Mouse (Mus musculus): ENCODE data around the gene Abhd16b. TPM values are rescaled to one million over a fixed set of nuclear protein-coding genes. Genes with fewer than 3 reads are reported as not detected.

Gene Abhd16b
- total RNA-seq, 1 experiment = 0.36 TPM

DNA sequence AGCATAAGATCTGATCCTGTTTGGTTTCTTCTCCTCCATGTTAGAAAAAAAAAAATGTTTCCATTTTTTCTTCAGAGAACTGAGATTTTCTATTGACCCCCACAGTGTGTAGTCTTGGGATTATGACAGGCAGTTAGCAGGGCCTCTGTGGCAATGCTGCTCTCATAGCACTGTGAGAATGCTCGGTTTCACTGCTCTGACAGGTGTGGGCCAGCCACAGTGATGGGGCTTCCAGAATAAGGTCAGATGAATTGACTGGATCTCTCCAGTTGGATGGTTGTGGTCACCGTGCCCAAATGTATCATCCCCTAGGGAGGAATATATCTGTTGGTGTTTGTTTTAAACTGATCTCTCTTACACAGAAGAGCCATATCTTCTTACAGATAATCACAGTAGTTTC is 16.2 kb downstream of the Abhd16b start:
- Histone ChIP-seq H3K9me3 (ENCODE audit: control insufficient read depth, insufficient read depth, low read depth, low read length) (no peaks in the 10 kb centered on the region), H3K4me1 (ENCODE audit: control insufficient read depth in 2 of 2, insufficient read depth in 2 of 2, low read length in 2 of 2, poor library complexity in 1 of 2) (no peaks in the 10 kb centered on the region), H3K4me3 (ENCODE audit: insufficient read depth in 1 of 2, low read depth in 1 of 2, low read length in 2 of 2, poor library complexity in 1 of 2, severe bottlenecking in 1 of 2) (no peak overlapping the region), H3K36me3 (ENCODE audit: control insufficient read depth, insufficient read depth, low read length, poor library complexity, severe bottlenecking) (peaks cover 36% of the 10 kb centered on the region), H3K9ac (ENCODE audit: insufficient read depth, low read depth, low read length, poor library complexity, severe bottlenecking) (no peak overlapping the region), H3K27ac (ENCODE audit: insufficient read depth, low read depth, low read length, poor library complexity, severe bottlenecking) (no peak overlapping the region)
- in situ Hi-C loops (cut with MboI; ENCODE audit: low sequenced_read_pairs in 2 of 2, unreplicated experiment in 2 of 2) = no loop called here
- TF ChIP-seq ZNF384 (IDR thresholded peaks at IDR 0.05; ENCODE audit: low read depth, low read length) (no peak), HCFC1 (IDR thresholded peaks at IDR 0.05; ENCODE audit: borderline replicate concordance, insufficient read depth, low read length) (no peak), ZC3H11A (IDR thresholded peaks at IDR 0.05; ENCODE audit: borderline replicate concordance, low read depth, low read length) (no peak), CHD2 (IDR thresholded peaks at IDR 0.05; ENCODE audit: low read depth, low read length) (no peak), MAFK (IDR thresholded peaks at IDR 0.05; ENCODE audit: insufficient read depth, low read depth, low read length) (no peak)
- DNase-seq (ENCODE audit: low read depth, low spot score) = no peak

DNA sequence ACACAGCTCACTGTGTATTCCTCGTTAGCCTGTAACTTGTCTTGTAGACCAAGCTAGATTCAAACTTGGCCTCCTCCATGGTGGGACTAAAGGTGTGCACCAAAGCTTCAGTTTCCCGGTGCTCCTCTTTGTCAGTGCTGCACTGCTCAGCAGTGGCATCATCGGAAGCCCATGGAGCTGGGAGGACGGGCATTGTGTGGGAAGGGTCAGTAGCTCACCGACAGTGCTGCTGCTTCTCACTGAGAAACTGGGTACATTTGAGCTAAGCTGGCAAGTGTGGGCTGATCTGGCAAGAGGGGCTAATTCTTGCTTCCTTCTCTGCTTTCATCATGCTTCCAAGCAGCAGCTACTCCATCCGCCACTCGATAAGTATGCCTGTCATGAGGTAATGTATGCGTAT is 18.2 kb downstream of the Abhd16b start:
- Histone ChIP-seq H3K27ac (ENCODE audit: insufficient read depth, low read depth, low read length, poor library complexity, severe bottlenecking) (no peak overlapping the region), H3K4me3 (ENCODE audit: insufficient read depth in 1 of 2, low read depth in 1 of 2, low read length in 2 of 2, poor library complexity in 1 of 2, severe bottlenecking in 1 of 2) (no peak overlapping the region), H3K4me1 (ENCODE audit: control insufficient read depth in 2 of 2, insufficient read depth in 2 of 2, low read length in 2 of 2, poor library complexity in 1 of 2) (no peaks in the 10 kb centered on the region), H3K9ac (ENCODE audit: insufficient read depth, low read depth, low read length, poor library complexity, severe bottlenecking) (no peak overlapping the region), H3K9me3 (ENCODE audit: control insufficient read depth, insufficient read depth, low read depth, low read length) (no peaks in the 10 kb centered on the region), H3K36me3 (ENCODE audit: control insufficient read depth, insufficient read depth, low read length, poor library complexity, severe bottlenecking) (peaks cover 44% of the 10 kb centered on the region)
- in situ Hi-C loops (cut with MboI; ENCODE audit: low sequenced_read_pairs in 2 of 2, unreplicated experiment in 2 of 2) = no loop called here
- no peak for TF ChIP-seq HCFC1 (IDR thresholded peaks at IDR 0.05; ENCODE audit: borderline replicate concordance, insufficient read depth, low read length)
- TF ChIP-seq ZC3H11A (IDR thresholded peaks at IDR 0.05; ENCODE audit: borderline replicate concordance, low read depth, low read length) = no peak
- TF ChIP-seq ZNF384 (IDR thresholded peaks at IDR 0.05; ENCODE audit: low read depth, low read length) = no peak
- no peak for TF ChIP-seq CHD2 (IDR thresholded peaks at IDR 0.05; ENCODE audit: low read depth, low read length)
- no peak for TF ChIP-seq MAFK (IDR thresholded peaks at IDR 0.05; ENCODE audit: insufficient read depth, low read depth, low read length)
- no peak for DNase-seq (ENCODE audit: low read depth, low spot score)

DNA sequence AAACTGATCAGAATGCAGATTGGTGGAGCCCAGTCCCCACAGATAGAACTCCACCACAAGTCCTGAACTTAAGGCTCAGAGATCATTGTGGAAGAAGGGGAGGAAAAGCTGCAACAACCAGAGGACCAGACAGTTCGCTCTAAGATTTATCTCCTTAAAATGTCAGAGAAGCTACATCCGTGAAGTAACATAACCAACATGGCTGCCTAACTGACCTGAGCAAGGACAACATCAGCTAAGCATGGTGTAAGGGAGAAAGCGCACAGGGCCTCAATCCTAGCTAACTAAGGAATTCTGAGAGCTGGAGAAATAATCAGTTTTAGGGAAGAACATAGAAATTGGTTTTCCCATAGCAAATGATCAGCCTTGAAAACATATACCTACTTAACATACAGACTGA is 26.2 kb downstream of the Abhd16b start:
- Histone ChIP-seq H3K4me1 (ENCODE audit: control insufficient read depth in 2 of 2, insufficient read depth in 2 of 2, low read length in 2 of 2, poor library complexity in 1 of 2) (peaks cover 5 to 7% of the 10 kb centered on the region in 2 experiments; a peak in 2 of 4 replicates), H3K9ac (ENCODE audit: insufficient read depth, low read depth, low read length, poor library complexity, severe bottlenecking) (peak overlapping the region; percentile 51; the same call in 1 of the 2 replicates), H3K9me3 (ENCODE audit: control insufficient read depth, insufficient read depth, low read depth, low read length) (no peaks in the 10 kb centered on the region), H3K4me3 (ENCODE audit: insufficient read depth in 1 of 2, low read depth in 1 of 2, low read length in 2 of 2, poor library complexity in 1 of 2, severe bottlenecking in 1 of 2) (peak overlapping the region; percentile 86 to 96), H3K36me3 (ENCODE audit: control insufficient read depth, insufficient read depth, low read length, poor library complexity, severe bottlenecking) (peaks cover 17% of the 10 kb centered on the region), H3K27ac (ENCODE audit: insufficient read depth, low read depth, low read length, poor library complexity, severe bottlenecking) (peak overlapping the region; percentile 76; the same call in 1 of the 2 replicates)
- no peak for TF ChIP-seq MAFK (IDR thresholded peaks at IDR 0.05; ENCODE audit: insufficient read depth, low read depth, low read length)
- TF ChIP-seq ZC3H11A (IDR thresholded peaks at IDR 0.05; ENCODE audit: borderline replicate concordance, low read depth, low read length) = no peak
- TF ChIP-seq CHD2 (IDR thresholded peaks at IDR 0.05; ENCODE audit: low read depth, low read length) = no peak
- no peak for TF ChIP-seq ZNF384 (IDR thresholded peaks at IDR 0.05; ENCODE audit: low read depth, low read length)
- no peak for TF ChIP-seq HCFC1 (IDR thresholded peaks at IDR 0.05; ENCODE audit: borderline replicate concordance, insufficient read depth, low read length)
- no peak for DNase-seq (ENCODE audit: low read depth, low spot score)
- in situ Hi-C loops (cut with MboI; ENCODE audit: low sequenced_read_pairs in 2 of 2, unreplicated experiment in 2 of 2) = no loop called here

DNA sequence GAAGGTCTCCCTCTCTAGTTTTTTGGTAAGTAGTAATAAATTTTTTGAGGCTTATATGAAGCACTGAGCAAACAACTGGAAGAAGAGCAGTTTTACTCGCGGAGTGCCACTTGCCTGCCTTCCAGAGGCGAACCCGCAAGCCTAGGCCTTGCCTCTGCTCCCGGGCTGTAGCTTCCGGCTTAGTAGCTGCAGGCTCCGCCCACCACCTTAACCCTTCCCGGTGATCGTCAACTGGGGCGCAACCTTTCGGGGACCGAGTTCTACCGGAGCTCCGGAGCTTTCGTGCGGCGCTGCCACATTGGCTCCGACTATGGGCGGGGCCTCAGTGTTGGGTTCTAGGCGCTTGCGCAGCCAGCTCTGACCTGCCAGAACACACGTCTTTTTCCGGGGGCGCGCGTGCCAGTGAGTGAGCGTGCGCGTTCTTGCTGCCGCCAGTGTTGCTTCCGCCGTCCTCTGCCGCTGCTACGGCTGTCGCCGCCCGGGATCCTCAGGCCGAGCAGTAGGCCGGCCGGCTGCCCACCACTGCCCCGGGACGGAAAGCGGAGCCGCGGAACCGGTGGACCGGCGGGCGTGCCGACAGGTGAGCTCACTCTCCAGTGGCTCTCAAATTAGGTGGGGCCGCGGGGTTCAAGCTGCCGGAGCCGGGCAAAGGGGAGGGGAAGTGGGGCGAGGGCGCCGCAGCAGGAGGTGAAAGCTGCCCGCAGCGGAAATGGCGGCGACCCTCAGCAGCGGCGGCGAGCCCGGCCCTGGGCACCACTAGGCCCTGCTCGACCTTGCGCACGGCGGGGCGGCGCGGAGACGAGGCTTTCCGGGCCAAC is 27.3 kb downstream of the Abhd16b start, which contains the start of gene Dnajc5:
Gene Dnajc5, plus strand, starts transcription at position 368 of the 818 bp plus-strand sequence.
- Histone ChIP-seq H3K36me3 (ENCODE audit: control insufficient read depth, insufficient read depth, low read length, poor library complexity, severe bottlenecking) (peaks cover 12% of the 10 kb centered on the region), H3K9me3 (ENCODE audit: control insufficient read depth, insufficient read depth, low read depth, low read length) (no peaks in the 10 kb centered on the region), H3K27ac (ENCODE audit: insufficient read depth, low read depth, low read length, poor library complexity, severe bottlenecking) (peak within 1 kb of the TSS; percentile 90), H3K4me1 (ENCODE audit: control insufficient read depth in 2 of 2, insufficient read depth in 2 of 2, low read length in 2 of 2, poor library complexity in 1 of 2) (peaks cover 5 to 7% of the 10 kb centered on the region in 2 experiments; a peak in 2 of 4 replicates), H3K4me3 (ENCODE audit: insufficient read depth in 1 of 2, low read depth in 1 of 2, low read length in 2 of 2, poor library complexity in 1 of 2, severe bottlenecking in 1 of 2) (peak within 1 kb of the TSS; percentile 86 to 96), H3K9ac (ENCODE audit: insufficient read depth, low read depth, low read length, poor library complexity, severe bottlenecking) (peak within 1 kb of the TSS; percentile 94)
- DNase-seq (ENCODE audit: low read depth, low spot score) = peak; percentile 94
- TF ChIP-seq CHD2 (IDR thresholded peaks at IDR 0.05; ENCODE audit: low read depth, low read length) (no peak), MAFK (IDR thresholded peaks at IDR 0.05; ENCODE audit: insufficient read depth, low read depth, low read length) (no peak), ZC3H11A (IDR thresholded peaks at IDR 0.05; ENCODE audit: borderline replicate concordance, low read depth, low read length) (no peak)
- in situ Hi-C loops (cut with MboI; ENCODE audit: low sequenced_read_pairs in 2 of 2, unreplicated experiment in 2 of 2) = no loop called here
